Mouse (Mus musculus): ENCODE results near the gene Cyfip2.

DNA sequence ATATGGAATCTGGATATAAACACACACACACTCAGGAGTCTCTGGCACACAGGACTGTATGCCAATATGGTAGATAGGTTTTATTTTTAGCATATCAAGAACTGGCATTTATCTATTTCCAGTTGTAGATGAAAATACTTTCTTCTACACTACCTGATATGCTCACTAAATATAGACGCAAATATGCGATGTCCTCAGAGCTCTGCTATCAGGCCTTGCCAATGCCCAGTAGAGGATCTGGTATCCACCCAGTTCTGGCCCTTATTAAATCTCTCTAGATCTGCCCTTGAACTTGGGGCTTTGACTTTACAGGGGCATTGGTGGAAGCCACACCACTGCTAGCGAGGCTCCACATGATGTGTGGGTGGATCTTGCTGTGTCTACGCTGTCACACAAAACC is 29.3 kb upstream of the Cyfip2 start:
- no peak for TF ChIP-seq CTCF (IDR thresholded peaks at IDR 0.05; ENCODE audit: low read depth)
- no peak for TF ChIP-seq EP300 (IDR thresholded peaks at IDR 0.05; ENCODE audit: low read depth)
